Mouse (Mus musculus): ENCODE data around the gene Prdx1.

GRCm38 (mm10) chr4:116707666-116708065 is 22.3 kb downstream of the Prdx1 start:
- no peak for TF ChIP-seq CTCF (IDR thresholded peaks at IDR 0.05; ENCODE audit: low read depth, low read length)
- TF ChIP-seq TAL1 (conservative IDR thresholded peaks at IDR 0.05; ENCODE audit: low read depth, low read length): no peak
- no peak for TF ChIP-seq POLR2AphosphoS5 (IDR thresholded peaks at IDR 0.05; ENCODE audit: insufficient replicate concordance, low read depth, low read length)
- TF ChIP-seq GATA1 (IDR thresholded peaks at IDR 0.05; ENCODE audit: borderline replicate concordance, low read length): no peak
- no peak for TF ChIP-seq GATA2 (IDR thresholded peaks at IDR 0.05; ENCODE audit: borderline replicate concordance, low read depth, low read length)
